Mouse (Mus musculus): ENCODE data around the gene Slc4a11.

DNA sequence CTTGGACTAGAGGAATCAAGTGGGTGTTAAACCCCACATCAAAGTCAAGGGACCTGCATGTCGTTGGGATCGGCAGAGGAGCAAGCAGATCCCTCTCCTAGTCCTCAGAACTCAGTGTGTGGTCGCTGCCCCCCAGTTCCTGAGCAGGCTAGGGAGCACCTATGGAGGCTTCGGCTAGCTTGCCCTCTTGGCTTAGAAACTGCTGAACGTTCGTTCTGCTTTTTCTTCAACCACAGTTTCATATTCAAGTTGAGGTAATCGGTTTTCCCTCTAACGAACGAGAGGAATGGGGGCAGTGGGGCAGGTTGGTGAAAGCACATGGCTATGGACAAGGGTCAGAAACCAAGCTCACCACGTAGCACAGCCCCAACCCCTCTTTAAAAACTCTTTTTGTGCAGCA, 9.7 kb upstream of the Slc4a11 start:
- TF ChIP-seq POLR2A (IDR thresholded peaks at IDR 0.05; ENCODE audit: borderline replicate concordance, extremely low read depth, low read depth, low read length) (no peak), CTCF (IDR thresholded peaks at IDR 0.05; ENCODE audit: insufficient read depth, low read length) (no peak)

All from lung, adult 2 months (tissue).